Mouse (Mus musculus) heart, embryonic 14.5 days (tissue): ENCODE data around the gene Gm4491. TPM values are rescaled to one million over a fixed set of nuclear protein-coding genes. Genes with fewer than 3 reads are reported as not detected.

Experiments
- ATAC-seq: fragments of 200-750 bp; cut with Nextera tagmentation; 2 replicates; pipeline ENCODE4 v1.8.0; 2017; ENCODE audit warnings: low read depth, moderate TSS enrichment; ENCODE audit not compliant: insufficient number of reproducible peaks, insufficient read depth, low FRiP score
- H3K27ac ChIP-seq, 2 experiments: fragments of 200-500 bp in 1 of 2; fragments of 300-500 bp in 1 of 2; sonication (generic) in 1 of 2; replicated peaks in 1 of 2; 2 replicates each; pipeline ENCODE4 v1.5.1; 2012 to 2014; ENCODE audit warnings: low read depth in 2 of 2, low read length in 2 of 2, control low read depth in 1 of 2, mild to moderate bottlenecking in 1 of 2, mixed read lengths in 1 of 2; ENCODE audit not compliant: control insufficient read depth in 1 of 2, insufficient read depth in 1 of 2
- H3K27me3 ChIP-seq: fragments of 300-500 bp; sonication (generic); 2 replicates; pipeline ENCODE4 v1.6.1; 2014; ENCODE audit warnings: mild to moderate bottlenecking, low read length, control low read depth; ENCODE audit not compliant: control insufficient read depth, insufficient read depth
- H3K36me3 ChIP-seq: fragments of 300-500 bp; sonication (generic); 2 replicates; pipeline ENCODE4 v1.6.1; 2014; ENCODE audit warnings: mild to moderate bottlenecking, control low read depth, low read length, mixed read lengths; ENCODE audit not compliant: control insufficient read depth, insufficient read depth
- H3K4me1 ChIP-seq, 2 experiments: fragments of 200-500 bp in 1 of 2; fragments of 300-500 bp in 1 of 2; sonication (generic) in 1 of 2; 2 replicates each; pipeline ENCODE4 v1.6.1; 2012 to 2014; ENCODE audit warnings: low read length in 2 of 2, control low read depth in 1 of 2, mixed read lengths in 1 of 2; ENCODE audit not compliant: control insufficient read depth in 2 of 2, insufficient read depth in 2 of 2
- H3K4me2 ChIP-seq: fragments of 300-500 bp; sonication (generic); 2 replicates; pipeline ENCODE4 v1.6.1; 2014; ENCODE audit warnings: mild to moderate bottlenecking, low read length
- H3K4me3 ChIP-seq, 2 experiments: fragments of 200-500 bp in 1 of 2; fragments of 300-500 bp in 1 of 2; sonication (generic) in 1 of 2; 2 replicates each; pipeline ENCODE4 v1.5.1; 2012 to 2014; ENCODE audit warnings: low read length in 2 of 2, mild to moderate bottlenecking in 2 of 2, control low read depth in 1 of 2, low read depth in 1 of 2, moderate library complexity in 1 of 2; ENCODE audit not compliant: control insufficient read depth in 1 of 2, insufficient read depth in 1 of 2
- H3K9ac ChIP-seq: fragments of 300-500 bp; sonication (generic); 2 replicates; pipeline ENCODE4 v1.6.1; 2014; ENCODE audit warnings: mild to moderate bottlenecking, low read length
- H3K9me3 ChIP-seq: fragments of 300-500 bp; sonication (generic); 2 replicates; pipeline ENCODE4 v1.6.1; 2016; ENCODE audit warnings: low read length, control low read depth; ENCODE audit not compliant: control insufficient read depth
- WGBS: fragments of 180-500 bp; shearing (Covaris S2); extraction: QIAGEN DNeasy Blood & Tissue Kit; methylation state at CpG from one replicate; pipeline ENCODE4 v1.1.7; 2014; 5-methylcytosine and 5-hydroxymethylcytosine counted together
- polyA plus RNA-seq: library from polyadenylated mRNA; unstranded; fragments of >200 nt; fragmentation: Nextera tagmentation; extraction: Ambion mirVana; gene quantifications from 2 replicates; pipeline ENCODE4 v1.2.1, GENCODE M21; 2014

The Gm4491 gene
- not detected in 2 replicates for polyA plus RNA-seq

DNA sequence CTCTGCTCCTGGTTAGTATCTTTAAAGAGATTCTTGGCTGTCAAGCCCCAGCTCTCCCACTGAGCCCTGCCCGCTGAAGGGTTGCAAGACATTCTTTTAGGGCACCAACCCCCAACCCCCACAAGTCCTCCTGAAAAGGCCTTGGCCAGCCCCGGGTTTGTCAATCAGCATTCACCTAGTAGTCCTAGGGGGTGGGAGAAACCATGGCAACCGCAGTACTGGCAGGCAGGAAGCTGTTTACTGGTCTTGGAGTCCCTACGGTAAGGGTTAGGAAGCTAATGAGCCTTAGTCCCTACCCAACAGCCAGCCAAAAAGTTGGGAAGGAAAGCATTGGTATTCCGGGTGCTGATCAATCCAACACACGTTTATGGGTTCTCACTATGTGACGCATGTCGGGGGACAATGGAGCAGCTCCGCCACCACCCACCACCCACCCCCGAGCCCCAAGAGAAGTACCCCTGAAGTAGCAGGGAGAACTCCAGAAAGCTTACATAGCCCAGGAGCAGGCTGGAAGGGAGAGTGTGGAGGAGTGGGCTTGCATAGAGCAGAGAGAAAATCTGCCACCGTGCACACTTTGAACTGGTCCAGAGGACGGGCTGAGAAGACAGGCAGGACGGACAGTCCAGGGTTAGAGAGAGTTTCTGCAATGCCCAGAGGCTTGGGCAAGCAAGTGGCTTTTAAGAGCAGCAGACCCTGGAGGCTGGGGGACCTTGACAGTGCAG lies at the start of gene Gm4491:
Gene Gm4491, minus strand, starts transcription at position 61 of the 722 bp plus-strand sequence.
- Histone ChIP-seq H3K4me3 (no peak within 1 kb of the TSS), H3K27ac (no peak within 1 kb of the TSS), H3K9me3 (no peaks in the 10 kb centered on the region), H3K27me3 (peaks cover 54% of the 10 kb centered on the region), H3K9ac (no peak within 1 kb of the TSS), H3K4me1 (no peaks in the 10 kb centered on the region), H3K4me2 (no peak within 1 kb of the TSS), H3K36me3 (no peaks in the 10 kb centered on the region)
- 21% methylated on average over 13 of the region's 13 CpGs for WGBS
- ATAC-seq = no peak

DNA sequence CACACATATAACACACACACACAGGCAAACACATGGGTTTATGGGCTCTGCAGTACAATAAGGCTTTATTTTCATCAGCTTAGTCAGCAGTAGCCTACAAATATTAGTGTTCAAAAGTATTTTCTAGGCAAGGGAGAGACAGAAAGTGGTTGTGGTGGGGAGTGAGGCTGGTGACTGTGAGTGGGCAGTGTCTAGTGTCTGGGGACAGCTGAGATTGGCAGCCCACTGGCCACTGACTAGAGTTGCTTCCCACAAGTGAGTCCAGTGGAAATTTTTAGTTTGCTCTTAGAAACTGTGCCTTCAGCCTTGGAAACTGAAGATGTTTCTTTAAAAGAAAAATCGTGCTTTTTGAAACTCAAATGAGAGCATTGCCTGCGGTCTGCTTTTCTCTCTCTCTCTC lies 46.1 kb upstream of the Gm4491 start:
- WGBS = 63% methylated on average over 2 of the region's 2 CpGs
- no peaks in the 10 kb centered on the region for H3K4me1 ChIP-seq
- H3K36me3 ChIP-seq = no peaks in the 10 kb centered on the region
- no peaks in the 10 kb centered on the region for H3K9me3 ChIP-seq
- ATAC-seq = no peak
- H3K9ac ChIP-seq = no peak overlapping the region
- H3K4me3 ChIP-seq = no peak overlapping the region
- no peak overlapping the region for H3K4me2 ChIP-seq
- H3K27ac ChIP-seq = no peak overlapping the region
- no peaks in the 10 kb centered on the region for H3K27me3 ChIP-seq

GRCm38 (mm10) chr14:57161201-57161600 lies 45.5 kb upstream of the Gm4491 start:
- H3K36me3 ChIP-seq = no peaks in the 10 kb centered on the region
- H3K4me1 ChIP-seq = no peaks in the 10 kb centered on the region
- no peaks in the 10 kb centered on the region for H3K9me3 ChIP-seq
- 68% methylated on average over 4 of the region's 4 CpGs for WGBS
- no peaks in the 10 kb centered on the region for H3K27me3 ChIP-seq
- no peak overlapping the region for H3K9ac ChIP-seq
- H3K4me2 ChIP-seq = no peak overlapping the region
- H3K27ac ChIP-seq = no peak overlapping the region
- no peak overlapping the region for H3K4me3 ChIP-seq
- ATAC-seq = no peak

DNA sequence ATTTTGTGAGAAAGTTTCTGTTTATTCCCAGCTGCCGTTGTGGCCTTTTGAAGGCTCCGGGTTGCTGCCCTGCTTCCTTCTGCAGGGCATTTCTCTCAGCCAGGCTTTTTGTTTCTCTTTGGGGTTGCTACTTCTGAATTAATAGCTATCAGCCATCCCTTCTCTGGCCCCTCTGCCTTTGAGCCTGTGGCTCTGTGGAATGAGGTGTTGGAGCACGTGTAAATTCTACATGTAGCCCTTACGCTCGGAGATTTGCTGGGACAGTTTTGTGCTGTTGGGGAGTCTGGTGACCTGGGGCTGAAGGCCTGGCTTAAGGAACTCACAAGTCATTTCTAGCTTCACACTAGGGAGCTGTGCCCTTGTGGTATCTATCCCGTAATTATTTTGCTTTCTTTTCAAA lies 39.2 kb upstream of the Gm4491 start:
- H3K4me1 ChIP-seq = peaks cover 0 to 5% of the 10 kb centered on the region in 2 experiments; a peak in 1 of 4 replicates
- no peak overlapping the region for H3K4me3 ChIP-seq
- WGBS = 36% methylated on average over 6 of the region's 6 CpGs
- no peak overlapping the region for H3K4me2 ChIP-seq
- no peak for ATAC-seq
- H3K9me3 ChIP-seq = no peaks in the 10 kb centered on the region
- no peak overlapping the region for H3K9ac ChIP-seq
- peaks cover 5% of the 10 kb centered on the region; the same call in 1 of the 2 replicates for H3K27me3 ChIP-seq
- no peak overlapping the region for H3K27ac ChIP-seq
- H3K36me3 ChIP-seq = no peaks in the 10 kb centered on the region

DNA sequence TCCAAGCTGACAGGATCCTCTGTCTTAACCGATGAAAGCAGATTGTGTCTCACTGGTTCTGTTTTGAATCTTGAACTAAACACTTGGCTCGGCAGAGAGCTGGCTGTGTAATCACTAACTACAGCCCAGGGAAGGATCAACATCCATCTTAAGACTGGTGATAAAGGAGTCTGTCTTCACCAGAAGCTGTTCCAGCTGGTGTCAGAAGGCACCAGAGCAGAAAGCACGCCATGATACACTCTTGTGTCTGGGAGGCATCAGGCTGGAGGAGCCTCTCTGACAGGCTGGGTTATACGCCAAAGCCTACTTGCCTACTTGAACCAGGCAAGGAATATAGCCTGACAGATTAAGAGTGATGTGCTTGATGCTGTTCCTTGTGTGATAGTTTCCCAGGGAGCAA lies 30.1 kb upstream of the Gm4491 start:
- H3K4me2 ChIP-seq = no peak overlapping the region
- H3K4me1 ChIP-seq = 0 out of 4 replicates have a peak, but pooled peaks cover 0 to 4% of the 10 kb centered on the region in 2 experiments
- no peaks in the 10 kb centered on the region for H3K27me3 ChIP-seq
- ATAC-seq = no peak
- WGBS = 14% methylated on average over 4 of the region's 4 CpGs
- no peak overlapping the region for H3K4me3 ChIP-seq
- H3K9me3 ChIP-seq = no peaks in the 10 kb centered on the region
- no peak overlapping the region for H3K27ac ChIP-seq
- H3K9ac ChIP-seq = no peak overlapping the region
- no peaks in the 10 kb centered on the region for H3K36me3 ChIP-seq

DNA sequence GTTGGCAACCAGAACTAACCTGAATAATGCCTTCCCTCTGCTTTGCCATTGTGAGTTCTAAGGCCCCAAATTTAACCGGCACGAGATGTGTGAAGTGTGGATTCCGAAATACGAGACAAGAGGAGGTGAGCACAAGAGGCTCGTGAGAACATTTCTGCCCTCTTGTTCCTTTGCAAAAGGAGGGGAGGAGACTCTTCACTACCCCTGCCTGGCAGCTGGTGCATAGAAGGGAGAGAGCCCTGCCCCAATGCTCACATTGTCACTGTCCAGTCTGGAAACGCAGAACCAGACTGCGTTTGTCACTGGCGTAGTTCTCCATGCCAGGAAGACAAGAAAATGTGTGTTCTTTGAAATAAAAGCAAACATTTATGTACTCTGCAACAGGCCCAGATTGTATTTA lies 19.6 kb upstream of the Gm4491 start:
- no peak for ATAC-seq
- Histone ChIP-seq H3K4me3 (no peak overlapping the region), H3K27ac (no peak overlapping the region), H3K27me3 (peaks cover 65% of the 10 kb centered on the region), H3K4me1 (no peaks in the 10 kb centered on the region; a peak in 1 of 4 replicates), H3K4me2 (no peak overlapping the region), H3K9me3 (no peaks in the 10 kb centered on the region), H3K9ac (no peak overlapping the region), H3K36me3 (no peaks in the 10 kb centered on the region)
- WGBS = 72% methylated on average over 8 of the region's 8 CpGs

DNA sequence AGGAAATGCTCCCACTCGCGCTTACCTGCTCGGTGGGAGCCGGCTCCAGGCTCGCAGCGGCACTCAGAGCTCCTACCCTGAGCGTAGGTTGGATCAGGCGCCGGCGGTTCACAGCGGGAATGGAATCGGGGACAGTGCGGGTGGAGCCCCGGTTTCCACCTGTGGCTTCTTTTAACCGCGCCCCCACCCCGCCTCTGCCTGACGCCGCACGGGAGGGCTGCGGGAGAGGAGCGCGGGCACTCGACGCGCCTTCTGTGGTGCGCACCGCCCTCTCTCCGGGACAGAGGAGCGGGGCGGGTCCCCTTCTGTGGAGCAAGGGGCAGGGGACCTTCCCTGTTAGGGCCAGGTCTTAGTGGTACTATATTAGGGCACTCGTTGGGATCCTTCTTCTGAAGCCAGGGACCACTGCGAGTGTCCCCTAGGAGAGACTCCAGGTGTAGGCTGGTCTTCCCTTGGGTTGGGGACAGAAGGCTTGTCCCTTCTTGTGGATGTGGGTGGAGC lies 17.5 kb upstream of the Gm4491 start, which contains the start of gene Gjb6:
Gene Gjb6, minus strand, starts transcription at position 451 of the 501 bp plus-strand sequence.
- ATAC-seq = 0 out of 2 replicates have a peak, but pooled peaks have one; percentile 13
- Histone ChIP-seq H3K27ac (no peak within 1 kb of the TSS), H3K36me3 (no peaks in the 10 kb centered on the region), H3K4me2 (peak within 1 kb of the TSS; percentile 64), H3K4me1 (no peaks in the 10 kb centered on the region; a peak in 1 of 4 replicates), H3K4me3 (peak within 1 kb of the TSS; percentile 3 to 30; a peak in 3 of 4 replicates), H3K9me3 (no peaks in the 10 kb centered on the region), H3K9ac (peak within 1 kb of the TSS; percentile 18; the same call in 1 of the 2 replicates), H3K27me3 (peaks cover 77% of the 10 kb centered on the region)
- 3% methylated on average over 33 of the region's 33 CpGs for WGBS
